Mouse (Mus musculus): Measurements from ENCODE around the gene Reln. TPM values are rescaled to one million over a fixed set of nuclear protein-coding genes. Genes with fewer than 3 reads are reported as not detected.

Gene Reln
- polyA plus RNA-seq, 1 experiment: 1.4 TPM

DNA sequence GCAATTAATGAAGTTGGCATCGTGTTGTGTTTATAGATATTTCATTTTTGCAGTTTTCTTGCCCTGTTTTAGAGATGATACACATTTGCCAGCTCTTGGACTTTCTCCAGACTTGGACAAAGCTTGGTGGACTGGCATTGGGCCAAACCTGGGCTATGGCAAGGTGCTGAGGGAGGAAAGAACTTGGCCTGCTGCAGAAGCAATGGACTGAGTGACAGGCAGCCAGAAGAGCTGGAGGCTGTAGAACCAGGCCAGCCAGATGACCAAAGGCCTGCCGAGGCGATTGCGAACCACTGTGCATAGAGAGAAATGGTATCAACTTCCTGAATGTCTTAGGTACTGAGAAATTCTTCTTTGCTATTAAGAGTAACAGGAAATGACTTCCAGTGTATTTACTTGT is 318.8 kb downstream of the Reln start:
- Histone ChIP-seq H3K27me3 (ENCODE audit: control insufficient read depth, insufficient read depth, low read length, poor library complexity, severe bottlenecking) (no peaks in the 10 kb centered on the region), H3K4me3 (ENCODE audit: low read depth, low read length) (no peak overlapping the region), H3K9me3 (replicated peaks; ENCODE audit: control insufficient read depth, insufficient read depth, low read length, poor library complexity, severe bottlenecking) (no peaks in the 10 kb centered on the region), H3K4me1 (ENCODE audit: control insufficient read depth, insufficient read depth, low read length) (no peaks in the 10 kb centered on the region), H3K36me3 (ENCODE audit: control insufficient read depth, insufficient read depth, low read length, poor library complexity, severe bottlenecking) (no peaks in the 10 kb centered on the region), H3K9ac (ENCODE audit: low read depth, poor library complexity, severe bottlenecking) (no peak overlapping the region), H3K27ac (ENCODE audit: insufficient read depth, low read length) (no peak overlapping the region)
- no peak for TF ChIP-seq POLR2A (IDR thresholded peaks at IDR 0.05; ENCODE audit: insufficient read depth, low read length)
- no peak for TF ChIP-seq EP300 (IDR thresholded peaks at IDR 0.05; ENCODE audit: insufficient read depth, low read depth, low read length)
- TF ChIP-seq CTCF (IDR thresholded peaks at IDR 0.05; ENCODE audit: low read depth, low read length): no peak

- H3K9me3 ChIP-seq (replicated peaks; ENCODE audit: control insufficient read depth, insufficient read depth, low read length, poor library complexity, severe bottlenecking): no peaks in the 10 kb centered on the region
- H3K4me1 ChIP-seq (ENCODE audit: control insufficient read depth, insufficient read depth, low read length): no peaks in the 10 kb centered on the region
- no peak for TF ChIP-seq EP300 (IDR thresholded peaks at IDR 0.05; ENCODE audit: insufficient read depth, low read depth, low read length)
- no peak for TF ChIP-seq CTCF (IDR thresholded peaks at IDR 0.05; ENCODE audit: low read depth, low read length)
- TF ChIP-seq POLR2A (IDR thresholded peaks at IDR 0.05; ENCODE audit: insufficient read depth, low read length): no peak
- no peaks in the 10 kb centered on the region for H3K36me3 ChIP-seq (ENCODE audit: control insufficient read depth, insufficient read depth, low read length, poor library complexity, severe bottlenecking)
- no peak overlapping the region for H3K4me3 ChIP-seq (ENCODE audit: low read depth, low read length)
- no peak overlapping the region for H3K27ac ChIP-seq (ENCODE audit: insufficient read depth, low read length)
- H3K9ac ChIP-seq (ENCODE audit: low read depth, poor library complexity, severe bottlenecking): no peak overlapping the region
- no peaks in the 10 kb centered on the region for H3K27me3 ChIP-seq (ENCODE audit: control insufficient read depth, insufficient read depth, low read length, poor library complexity, severe bottlenecking)
Observed at GRCm38 (mm10) chr5:22024108-22024507, 320.4 kb downstream of the Reln start.

GRCm38 (mm10) chr5:22017896-22018295 is 326.6 kb downstream of the Reln start:
- H3K36me3 ChIP-seq (ENCODE audit: control insufficient read depth, insufficient read depth, low read length, poor library complexity, severe bottlenecking): no peaks in the 10 kb centered on the region
- no peaks in the 10 kb centered on the region for H3K4me1 ChIP-seq (ENCODE audit: control insufficient read depth, insufficient read depth, low read length)
- H3K27ac ChIP-seq (ENCODE audit: insufficient read depth, low read length): no peak overlapping the region
- H3K9ac ChIP-seq (ENCODE audit: low read depth, poor library complexity, severe bottlenecking): no peak overlapping the region
- no peak overlapping the region for H3K4me3 ChIP-seq (ENCODE audit: low read depth, low read length)
- no peaks in the 10 kb centered on the region for H3K9me3 ChIP-seq (replicated peaks; ENCODE audit: control insufficient read depth, insufficient read depth, low read length, poor library complexity, severe bottlenecking)
- no peak for TF ChIP-seq POLR2A (IDR thresholded peaks at IDR 0.05; ENCODE audit: insufficient read depth, low read length)
- no peaks in the 10 kb centered on the region for H3K27me3 ChIP-seq (ENCODE audit: control insufficient read depth, insufficient read depth, low read length, poor library complexity, severe bottlenecking)

DNA sequence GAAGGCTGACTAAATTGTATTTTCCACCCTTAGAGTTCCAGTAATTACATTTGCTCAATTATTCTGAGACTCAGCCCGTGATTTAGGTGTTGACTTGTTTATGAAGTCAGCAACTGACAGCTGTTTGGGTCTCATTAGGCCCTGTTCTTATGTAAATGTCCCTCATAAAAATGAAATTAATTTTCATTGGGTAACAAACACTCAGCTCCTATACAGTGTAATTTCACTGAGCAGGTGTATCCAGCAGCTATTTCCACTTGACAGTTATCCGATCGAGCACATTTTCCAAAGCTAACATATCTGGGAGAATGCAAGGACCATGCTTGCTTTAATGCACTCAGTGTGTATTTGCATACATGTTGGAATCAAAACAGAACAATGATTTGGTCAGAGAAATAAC is 330.0 kb downstream of the Reln start:
- H3K9ac ChIP-seq (ENCODE audit: low read depth, poor library complexity, severe bottlenecking): no peak overlapping the region
- H3K9me3 ChIP-seq (replicated peaks; ENCODE audit: control insufficient read depth, insufficient read depth, low read length, poor library complexity, severe bottlenecking): no peaks in the 10 kb centered on the region
- TF ChIP-seq EP300 (IDR thresholded peaks at IDR 0.05; ENCODE audit: insufficient read depth, low read depth, low read length) (no peak), CTCF (IDR thresholded peaks at IDR 0.05; ENCODE audit: low read depth, low read length) (no peak), POLR2A (IDR thresholded peaks at IDR 0.05; ENCODE audit: insufficient read depth, low read length) (no peak)
- no peaks in the 10 kb centered on the region for H3K36me3 ChIP-seq (ENCODE audit: control insufficient read depth, insufficient read depth, low read length, poor library complexity, severe bottlenecking)
- H3K4me3 ChIP-seq (ENCODE audit: low read depth, low read length): no peak overlapping the region
- no peaks in the 10 kb centered on the region for H3K27me3 ChIP-seq (ENCODE audit: control insufficient read depth, insufficient read depth, low read length, poor library complexity, severe bottlenecking)
- H3K27ac ChIP-seq (ENCODE audit: insufficient read depth, low read length): no peak overlapping the region
- H3K4me1 ChIP-seq (ENCODE audit: control insufficient read depth, insufficient read depth, low read length): no peaks in the 10 kb centered on the region

DNA sequence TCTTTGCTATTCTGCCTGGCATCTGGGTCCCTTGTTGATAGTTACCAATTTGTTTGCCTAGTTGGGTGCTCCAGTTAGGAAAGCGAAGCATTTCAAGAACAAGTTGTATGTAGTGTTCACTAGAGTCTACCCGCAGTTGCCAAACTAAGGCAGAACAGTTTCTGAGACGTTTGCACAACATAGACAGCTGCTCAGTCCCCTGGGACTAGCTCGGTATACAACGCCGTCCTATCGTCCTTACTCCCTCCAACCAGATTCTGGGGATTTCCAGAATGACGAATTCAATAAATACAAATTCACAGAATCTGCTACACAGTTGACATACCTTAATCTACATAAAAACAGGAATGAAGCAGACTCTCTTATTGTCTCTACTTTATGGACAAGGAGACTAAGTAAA is 335.4 kb downstream of the Reln start:
- Histone ChIP-seq H3K27me3 (ENCODE audit: control insufficient read depth, insufficient read depth, low read length, poor library complexity, severe bottlenecking) (no peaks in the 10 kb centered on the region), H3K9ac (ENCODE audit: low read depth, poor library complexity, severe bottlenecking) (no peak overlapping the region), H3K4me1 (ENCODE audit: control insufficient read depth, insufficient read depth, low read length) (no peaks in the 10 kb centered on the region), H3K36me3 (ENCODE audit: control insufficient read depth, insufficient read depth, low read length, poor library complexity, severe bottlenecking) (no peaks in the 10 kb centered on the region), H3K9me3 (replicated peaks; ENCODE audit: control insufficient read depth, insufficient read depth, low read length, poor library complexity, severe bottlenecking) (no peaks in the 10 kb centered on the region), H3K4me3 (ENCODE audit: low read depth, low read length) (no peak overlapping the region), H3K27ac (ENCODE audit: insufficient read depth, low read length) (no peak overlapping the region)
- TF ChIP-seq CTCF (IDR thresholded peaks at IDR 0.05; ENCODE audit: low read depth, low read length) (no peak), EP300 (IDR thresholded peaks at IDR 0.05; ENCODE audit: insufficient read depth, low read depth, low read length) (no peak), POLR2A (IDR thresholded peaks at IDR 0.05; ENCODE audit: insufficient read depth, low read length) (no peak)

- no peaks in the 10 kb centered on the region for H3K36me3 ChIP-seq (ENCODE audit: control insufficient read depth, insufficient read depth, low read length, poor library complexity, severe bottlenecking)
- no peak overlapping the region for H3K27ac ChIP-seq (ENCODE audit: insufficient read depth, low read length)
- H3K4me1 ChIP-seq (ENCODE audit: control insufficient read depth, insufficient read depth, low read length): no peaks in the 10 kb centered on the region
- H3K9ac ChIP-seq (ENCODE audit: low read depth, poor library complexity, severe bottlenecking): no peak overlapping the region
- no peaks in the 10 kb centered on the region for H3K27me3 ChIP-seq (ENCODE audit: control insufficient read depth, insufficient read depth, low read length, poor library complexity, severe bottlenecking)
- TF ChIP-seq EP300 (IDR thresholded peaks at IDR 0.05; ENCODE audit: insufficient read depth, low read depth, low read length) (no peak), CTCF (IDR thresholded peaks at IDR 0.05; ENCODE audit: low read depth, low read length) (no peak), POLR2A (IDR thresholded peaks at IDR 0.05; ENCODE audit: insufficient read depth, low read length) (no peak)
- no peaks in the 10 kb centered on the region for H3K9me3 ChIP-seq (replicated peaks; ENCODE audit: control insufficient read depth, insufficient read depth, low read length, poor library complexity, severe bottlenecking)
- H3K4me3 ChIP-seq (ENCODE audit: low read depth, low read length): no peak overlapping the region
Observed at GRCm38 (mm10) chr5:22007304-22008059, 337.0 kb downstream of the Reln start.

All from ES-Bruce4 (cell line).